Mouse (Mus musculus) ES-CJ7 (cell line): ENCODE results near the gene Stard13.

ENCODE experiments used
- DNase-seq: peaks from one replicate; pipeline ENCODE4 v3.0.0; 2011; ENCODE audit warnings: low read depth, low spot score

Gene Stard13

DNA sequence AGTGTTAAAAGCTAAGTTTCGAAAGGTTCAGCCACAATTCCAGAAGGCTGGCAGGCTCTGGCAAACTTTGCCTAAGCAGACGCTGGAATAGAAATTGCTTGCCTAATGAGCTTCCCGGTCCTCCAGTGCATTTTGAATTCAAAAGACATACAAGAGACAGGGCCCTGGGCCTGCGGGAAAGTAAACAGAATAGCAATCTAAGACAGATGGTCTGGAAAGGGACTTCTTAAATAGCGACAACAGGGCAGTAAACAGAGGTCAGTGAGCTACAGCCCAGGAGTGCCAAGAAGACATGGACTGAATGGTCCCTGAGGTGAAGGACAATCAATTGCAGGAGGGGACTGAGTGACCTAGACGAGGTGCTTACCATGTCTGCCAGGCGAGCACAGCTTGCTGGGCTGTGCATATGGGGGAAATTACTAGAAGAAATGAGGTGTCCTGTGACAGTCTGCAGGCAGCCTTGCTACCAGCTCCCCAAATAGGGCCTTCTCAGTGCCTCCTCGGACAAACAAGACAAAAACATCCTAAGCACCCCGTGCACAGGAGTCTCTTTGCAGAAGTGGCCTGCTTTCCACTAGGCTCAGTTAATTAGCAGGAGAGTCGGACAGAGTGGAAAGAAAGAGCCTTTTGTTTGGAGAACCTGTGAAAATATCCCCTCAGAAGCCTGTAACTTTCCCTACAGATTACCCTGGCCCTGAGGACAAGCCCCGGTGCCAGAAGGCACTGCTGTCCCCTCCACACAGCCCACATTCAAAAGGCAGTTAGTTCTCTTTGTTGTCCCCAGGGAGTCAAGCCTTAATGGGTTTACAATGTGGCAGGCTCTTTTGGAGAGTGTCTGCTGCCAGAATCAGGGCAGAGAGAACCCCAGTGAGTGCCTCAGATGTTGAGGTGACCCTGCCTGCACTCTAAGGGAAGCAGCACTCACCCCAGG lies 90.7 kb downstream of the Stard13 start:
- DNase-seq: no peak

GRCm38 (mm10) chr5:151142241-151142640 lies 91.4 kb downstream of the Stard13 start:
- DNase-seq: no peak

DNA sequence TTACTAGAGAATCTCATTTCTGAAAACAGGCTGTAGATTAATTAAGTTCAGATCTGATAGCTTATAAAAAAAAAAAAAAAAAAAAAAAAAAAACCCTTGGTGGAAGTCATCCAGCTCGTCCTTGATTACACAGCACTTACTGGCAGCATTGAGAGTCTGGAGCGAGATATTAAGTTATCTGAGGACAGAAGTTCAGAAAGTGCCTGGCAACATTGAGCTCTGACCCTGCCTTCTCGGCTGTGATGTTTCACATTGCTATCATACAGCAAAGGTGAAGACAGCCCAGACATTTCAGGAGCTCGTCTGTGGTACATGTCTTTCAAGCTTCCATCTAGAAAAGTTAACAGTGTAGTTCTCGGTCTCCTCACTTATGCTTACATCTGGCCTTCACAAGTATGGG lies 95.7 kb downstream of the Stard13 start:
- no peak for DNase-seq

DNA sequence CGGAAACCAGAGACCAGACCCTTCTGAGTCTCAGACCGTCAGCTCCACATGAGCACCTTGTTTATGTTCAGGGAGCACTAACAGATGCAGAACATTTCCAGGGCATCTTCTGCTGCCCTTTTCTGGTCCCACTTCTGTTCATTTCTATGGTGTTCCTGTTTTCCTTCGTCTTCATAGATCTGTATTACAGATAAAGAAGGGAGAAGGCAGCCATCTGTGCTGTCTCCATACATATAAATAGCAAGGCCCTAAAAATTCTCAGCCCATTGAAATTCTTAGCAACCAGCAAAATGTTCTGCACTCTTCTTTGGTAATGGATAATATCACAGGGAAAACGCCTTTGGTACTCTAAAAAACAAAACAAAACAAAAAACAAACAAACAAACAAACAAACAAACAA lies 96.3 kb downstream of the Stard13 start:
- DNase-seq: no peak

GRCm38 (mm10) chr5:151135965-151136364 lies 97.7 kb downstream of the Stard13 start:
- DNase-seq: no peak

GRCm38 (mm10) chr5:151135078-151135826 lies 98.4 kb downstream of the Stard13 start:
- no peak for DNase-seq

DNA sequence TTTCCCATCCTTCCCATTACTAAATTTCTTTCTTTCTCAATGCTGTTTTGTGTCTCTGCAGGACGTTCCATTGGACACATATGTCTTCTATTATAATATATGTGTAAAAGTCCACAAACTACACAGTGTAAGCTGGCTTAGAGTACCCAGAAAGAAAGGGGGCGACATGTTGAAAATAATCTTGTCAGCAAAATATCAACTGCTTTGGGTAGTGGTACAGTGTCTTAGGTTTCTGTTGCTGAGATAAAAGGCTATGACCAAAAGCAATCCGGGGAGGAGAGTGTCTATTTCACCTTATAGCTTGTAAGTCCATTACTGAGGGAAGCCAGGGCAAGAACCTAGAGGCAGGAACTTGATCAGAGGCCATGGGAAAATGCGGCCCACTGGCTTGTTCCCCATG lies 99.4 kb downstream of the Stard13 start:
- no peak for DNase-seq

- no peak for DNase-seq
Observed at GRCm38 (mm10) chr5:151133744-151134143, 99.9 kb downstream of the Stard13 start.

GRCm38 (mm10) chr5:151129762-151130161 lies 103.9 kb downstream of the Stard13 start:
- DNase-seq: no peak

- DNase-seq: no peak
Observed at GRCm38 (mm10) chr5:151127298-151127717, 106.3 kb downstream of the Stard13 start.

GRCm38 (mm10) chr5:151126608-151127005 lies 107.0 kb downstream of the Stard13 start:
- no peak for DNase-seq

DNA sequence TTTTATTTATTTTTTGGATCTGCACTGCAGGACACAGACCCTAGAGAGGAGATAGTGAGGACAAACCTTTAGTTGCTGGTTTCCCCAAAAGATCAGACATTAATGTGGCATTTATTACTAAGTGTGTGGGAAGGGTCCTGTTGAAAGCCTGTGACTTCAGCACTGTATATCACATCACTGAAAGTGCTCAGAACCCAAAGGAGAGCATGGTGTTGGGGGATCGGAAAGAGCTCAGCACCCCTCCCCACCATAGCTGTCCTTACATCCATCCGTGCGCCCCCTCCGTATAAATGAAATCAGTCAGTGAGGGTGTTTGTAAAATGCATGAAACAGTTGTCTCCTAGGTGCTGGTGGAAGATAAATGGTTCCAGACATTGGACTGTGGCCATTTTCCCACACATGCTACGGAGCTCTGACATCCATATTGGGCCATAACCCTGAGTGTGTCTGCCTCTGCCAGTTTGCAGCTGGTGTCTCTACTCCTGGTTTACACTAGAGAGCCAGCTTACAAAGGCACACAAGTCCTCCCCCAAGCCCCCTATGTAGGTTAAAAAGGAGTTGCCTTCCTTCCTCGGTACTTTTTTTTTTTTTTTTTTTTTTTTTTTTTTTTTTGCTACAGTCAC lies 107.5 kb downstream of the Stard13 start:
- no peak for DNase-seq

DNA sequence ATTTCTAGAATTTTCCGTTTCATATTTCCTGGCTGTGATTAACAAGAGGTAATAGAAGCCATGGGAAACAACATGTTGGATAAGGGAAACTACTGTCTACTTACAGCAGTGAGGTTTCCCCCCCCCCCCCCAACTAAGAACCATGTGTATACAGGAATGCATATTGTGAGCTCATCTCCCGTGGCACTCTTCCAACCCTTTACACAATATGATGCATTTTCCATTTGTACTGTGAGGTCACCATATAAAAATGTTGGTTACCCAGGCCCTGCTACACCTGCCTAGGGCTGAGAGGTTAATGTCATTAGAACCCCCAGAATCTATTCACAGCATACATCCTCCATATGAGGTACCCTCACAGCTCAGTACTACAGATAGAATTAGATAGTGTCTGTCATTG lies 115.8 kb downstream of the Stard13 start:
- DNase-seq: no peak

GRCm38 (mm10) chr5:151116192-151116887 lies 117.3 kb downstream of the Stard13 start:
- no peak for DNase-seq

DNA sequence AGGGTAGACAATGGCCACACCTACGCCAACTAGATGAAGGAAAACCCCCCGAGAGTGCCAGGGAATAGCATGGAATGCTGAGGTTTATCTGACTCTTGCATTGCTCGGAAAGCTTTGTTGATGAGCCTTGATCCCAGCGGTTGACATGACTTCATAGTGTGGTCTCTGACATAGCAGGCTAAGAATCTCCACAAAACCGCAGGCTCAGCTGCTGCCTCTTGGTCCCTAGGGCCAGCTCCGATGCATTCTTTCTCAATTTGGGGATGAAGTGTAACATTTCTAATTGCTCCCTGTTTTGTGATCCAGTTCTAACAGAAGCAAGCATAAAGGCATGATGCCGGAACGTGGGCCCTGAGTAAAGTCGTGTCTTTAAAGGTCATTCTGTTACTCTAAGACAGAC lies 120.9 kb downstream of the Stard13 start:
- no peak for DNase-seq

DNA sequence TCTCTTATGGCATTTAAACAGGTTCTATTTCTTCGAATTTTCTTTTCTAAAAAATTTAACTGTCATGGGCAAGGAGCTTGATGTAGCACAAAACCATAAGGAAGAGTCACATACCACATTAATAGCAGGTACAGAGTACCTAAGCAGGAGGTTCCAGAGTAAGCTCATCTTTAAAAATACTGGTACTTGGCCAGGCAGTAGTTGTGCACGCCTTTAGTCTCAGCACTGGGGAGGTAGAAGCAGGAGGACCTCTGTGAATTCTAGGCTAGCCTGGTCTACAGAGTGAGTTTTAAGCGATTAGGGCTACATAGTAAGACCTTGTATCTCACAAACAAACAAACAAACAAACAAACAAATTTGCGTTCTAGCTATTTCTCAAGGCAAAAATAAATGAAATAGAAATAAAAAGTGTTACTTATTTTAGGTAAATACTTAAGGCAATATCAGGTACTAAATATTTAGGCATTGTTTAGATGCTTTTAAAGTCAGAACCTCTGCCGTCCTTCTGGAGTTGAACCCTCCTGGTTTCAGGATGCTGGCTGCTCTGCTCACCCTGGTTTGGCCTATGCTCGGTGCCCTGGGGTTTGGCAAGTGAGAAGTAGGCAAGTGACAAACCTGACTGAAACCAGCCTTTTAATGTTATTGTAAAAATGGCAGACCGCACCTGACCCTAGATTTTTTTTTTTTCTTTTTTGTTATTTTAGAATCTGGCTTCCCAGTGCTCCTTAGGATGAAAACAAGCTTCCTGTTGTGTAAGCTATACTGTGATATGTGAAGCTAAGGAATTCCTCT lies 122.4 kb downstream of the Stard13 start:
- DNase-seq: no peak

- DNase-seq: no peak
Observed at GRCm38 (mm10) chr5:151110461-151110908, 123.2 kb downstream of the Stard13 start.

- no peak for DNase-seq
Observed at GRCm38 (mm10) chr5:151109822-151110221, 123.8 kb downstream of the Stard13 start.

GRCm38 (mm10) chr5:151108955-151109354 lies 124.7 kb downstream of the Stard13 start:
- DNase-seq: no peak

DNA sequence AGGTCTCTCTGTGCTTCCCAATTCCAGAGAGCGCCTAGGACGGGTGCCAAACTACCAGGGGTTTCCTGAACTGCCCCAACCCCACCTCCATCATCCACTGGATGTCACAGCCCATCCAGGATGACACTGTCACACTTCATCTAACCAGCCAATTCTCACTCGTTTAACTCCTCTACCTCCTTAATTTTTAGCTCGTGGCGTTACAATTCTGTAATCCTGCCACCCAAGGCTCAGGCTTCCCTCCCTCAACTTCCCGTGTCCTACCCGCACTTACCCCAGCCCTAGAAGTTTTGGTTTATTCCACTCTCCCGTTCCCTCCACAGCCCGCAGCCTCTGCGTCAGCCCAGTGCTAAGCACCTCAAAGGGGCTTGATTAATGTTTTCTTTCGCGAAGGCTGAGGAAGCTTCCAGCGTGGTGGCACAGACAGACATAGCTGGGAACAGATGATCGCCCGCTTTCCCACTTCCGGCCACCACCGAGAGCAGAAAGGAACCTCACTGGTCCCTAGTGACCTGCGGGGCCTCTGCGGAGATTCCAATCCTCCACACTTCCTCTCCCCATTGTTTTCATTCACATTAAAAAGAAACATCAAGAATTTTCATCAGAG lies 125.2 kb downstream of the Stard13 start:
- no peak for DNase-seq
